Mouse (Mus musculus): ENCODE measurements around the gene Olfr1101. TPM values are rescaled to one million over a fixed set of nuclear protein-coding genes. Genes with fewer than 3 reads are reported as not detected.

Olfr1101 gene
- polyA plus RNA-seq (2012; rRNA removed; ENCODE audit: low replicate concordance), result not detected in 2 replicates

GRCm38 (mm10) chr2:86991121-86991520 is at the start of gene Olfr1101:
Olfr1101 (minus strand) TSS chr2:86991221.

GRCm38 (mm10) chr2:87036431-87036830 is 45.4 kb upstream of the Olfr1101 start, which contains the start of gene Olfr1105:
Olfr1105 (minus strand) TSS chr2:87036531.

GRCm38 (mm10) chr2:87026980-87027379 is 36.0 kb upstream of the Olfr1101 start, which contains the start of gene Olfr1104:
Olfr1104 (minus strand) TSS chr2:87027080.

GRCm38 (mm10) chr2:86998098-86998497 is 7.1 kb upstream of the Olfr1101 start, which contains the start of gene Olfr1102:
Olfr1102 (plus strand) TSS chr2:86998398.

GRCm38 (mm10) chr2:86979854-86980253 is 11.2 kb downstream of the Olfr1101 start, which contains the start of gene Olfr1100:
Olfr1100 (minus strand) TSS chr2:86979954.

GRCm38 (mm10) chr2:86960593-86960992 is 30.4 kb downstream of the Olfr1101 start, which contains the start of gene Olfr1099:
Olfr1099 (minus strand) TSS chr2:86960693.

Other genes with a start within 250 kb of the Olfr1101 start
- not detected in 2 replicates for gene Olfr1090, start 232.2 kb downstream of the Olfr1101 start, polyA plus RNA-seq (2012; rRNA removed; ENCODE audit: low replicate concordance)
- not detected in 2 replicates for gene Olfr1093, start 208.7 kb downstream of the Olfr1101 start, polyA plus RNA-seq (2012; rRNA removed; ENCODE audit: low replicate concordance)
- gene Olfr141, start 181.2 kb downstream of the Olfr1101 start, polyA plus RNA-seq (2012; rRNA removed; ENCODE audit: low replicate concordance), result not detected in 2 replicates
- not detected in 2 replicates for gene Olfr1094, start 166.6 kb downstream of the Olfr1101 start, polyA plus RNA-seq (2012; rRNA removed; ENCODE audit: low replicate concordance)
- gene Olfr1095, start 139.5 kb downstream of the Olfr1101 start, polyA plus RNA-seq (2012; rRNA removed; ENCODE audit: low replicate concordance), result not detected in 2 replicates
- not detected in 2 replicates for gene Gm13723, start 116.4 kb downstream of the Olfr1101 start, polyA plus RNA-seq (2012; rRNA removed; ENCODE audit: low replicate concordance)
- not detected in 2 replicates for gene Olfr1097, start 99.0 kb downstream of the Olfr1101 start, polyA plus RNA-seq (2012; rRNA removed; ENCODE audit: low replicate concordance)
- not detected in 2 replicates for gene Olfr1098, start 66.7 kb downstream of the Olfr1101 start, polyA plus RNA-seq (2012; rRNA removed; ENCODE audit: low replicate concordance)
- not detected in 2 replicates for gene Olfr1099, start 30.5 kb downstream of the Olfr1101 start, polyA plus RNA-seq (2012; rRNA removed; ENCODE audit: low replicate concordance)
- gene Olfr1100, start 11.3 kb downstream of the Olfr1101 start, polyA plus RNA-seq (2012; rRNA removed; ENCODE audit: low replicate concordance), result not detected in 2 replicates
- not detected in 2 replicates for gene Olfr1102, start 7.2 kb upstream of the Olfr1101 start, polyA plus RNA-seq (2012; rRNA removed; ENCODE audit: low replicate concordance)
- not detected in 2 replicates for gene Olfr1104, start 35.9 kb upstream of the Olfr1101 start, polyA plus RNA-seq (2012; rRNA removed; ENCODE audit: low replicate concordance)
- not detected in 2 replicates for gene Olfr1105, start 45.3 kb upstream of the Olfr1101 start, polyA plus RNA-seq (2012; rRNA removed; ENCODE audit: low replicate concordance)
- gene Olfr1106, start 61.1 kb upstream of the Olfr1101 start, polyA plus RNA-seq (2012; rRNA removed; ENCODE audit: low replicate concordance), result not detected in 2 replicates
- gene Olfr1107, start 84.6 kb upstream of the Olfr1101 start, polyA plus RNA-seq (2012; rRNA removed; ENCODE audit: low replicate concordance), result not detected in 2 replicates
- gene Olfr1109, start 104.8 kb upstream of the Olfr1101 start, polyA plus RNA-seq (2012; rRNA removed; ENCODE audit: low replicate concordance), result not detected in 2 replicates
- gene Olfr259, start 123.3 kb upstream of the Olfr1101 start, polyA plus RNA-seq (2012; rRNA removed; ENCODE audit: low replicate concordance), result not detected in 2 replicates
- not detected in 2 replicates for gene Olfr1110, start 149.1 kb upstream of the Olfr1101 start, polyA plus RNA-seq (2012; rRNA removed; ENCODE audit: low replicate concordance)
- gene Olfr1111, start 161.4 kb upstream of the Olfr1101 start, polyA plus RNA-seq (2012; rRNA removed; ENCODE audit: low replicate concordance), result not detected in 2 replicates
- gene Olfr1112, start 196.6 kb upstream of the Olfr1101 start, polyA plus RNA-seq (2012; rRNA removed; ENCODE audit: low replicate concordance), result not detected in 2 replicates
- not detected in 2 replicates for gene Olfr1113, start 217.7 kb upstream of the Olfr1101 start, polyA plus RNA-seq (2012; rRNA removed; ENCODE audit: low replicate concordance)